12 mouse cellular contexts compared by ENCODE assay signal in genomic region chr6:16487015-16487630, GRCm38 (mm10).
DNase-seq lines count a peak whose midpoint lies in the region; ATAC-seq and TF ChIP-seq lines count a peak whose summit lies in the region.
"Had no signal": no experiment of that assay in that cellular context is flagged by ENCODE, and none has a peak within 500 bp of the region (broad histone marks: within the 10 kb centered on the region; RNA-seq: fewer than 3 reads in every experiment).

No protein-coding gene starts in this region.

- no peaks in the 10 kb centered on the region for H3K4me1 ChIP-seq in forebrain, embryonic 14.5 days (ENCODE audit: control insufficient read depth, insufficient read depth, low read length)
- H3K4me1 ChIP-seq in forebrain, embryonic 12.5 days: no peaks in the 10 kb centered on the region
- no peaks in the 10 kb centered on the region for H3K4me1 ChIP-seq in stomach, embryonic 16.5 days (ENCODE audit: control insufficient read depth, insufficient read depth, low read length)
- H3K4me1 ChIP-seq in stomach, postnatal 0 days (replicated peaks; ENCODE audit: control insufficient read depth, insufficient read depth): no peaks in the 10 kb centered on the region
- H3K4me1 ChIP-seq in liver, embryonic 12.5 days: no peaks in the 10 kb centered on the region
- H3K4me1 ChIP-seq: liver, embryonic 13.5 days had no signal

- 75% methylated on average over 8 of the region's 8 CpGs for WGBS in forebrain, embryonic 14.5 days
- WGBS in forebrain, embryonic 12.5 days: 88% methylated on average over 8 of the region's 8 CpGs
- 54% methylated on average over 8 of the region's 8 CpGs for WGBS in stomach, embryonic 16.5 days
- WGBS in stomach, postnatal 0 days: 43% methylated on average over 8 of the region's 8 CpGs
- 72% methylated on average over 8 of the region's 8 CpGs for WGBS in liver, embryonic 12.5 days (ENCODE audit: insufficient replicate concordance)

- H3K4me3 ChIP-seq in forebrain, embryonic 14.5 days (ENCODE audit: low read depth, low read length): no peak overlapping the region
- H3K4me3 ChIP-seq in forebrain, embryonic 12.5 days (replicated peaks): no peak overlapping the region
- H3K4me3 ChIP-seq in stomach, embryonic 16.5 days (replicated peaks; ENCODE audit: low read length): no peak overlapping the region
- H3K4me3 ChIP-seq in stomach, postnatal 0 days (ENCODE audit: low read depth, low read length): no peak overlapping the region
- H3K4me3 ChIP-seq in left cerebral cortex, adult 2 months: no peak overlapping the region
- H3K4me3 ChIP-seq in liver, embryonic 12.5 days: no peak overlapping the region
- H3K4me3 ChIP-seq: gastrocnemius, adult 2 months; liver, embryonic 13.5 days; myocyte had no signal

- no peak for TF ChIP-seq CTCF in stomach, postnatal 0 days (IDR thresholded peaks at IDR 0.05; ENCODE audit: low read depth)
- TF ChIP-seq CTCF in left cerebral cortex, adult 2 months (IDR thresholded peaks at IDR 0.05): no peak

- DNase-seq in forebrain, embryonic 14.5 days (ENCODE audit: low spot score): peak; percentile 82
- no peak for DNase-seq in stomach, postnatal 0 days (ENCODE audit: low spot score)
- DNase-seq in left cerebral cortex, adult 2 months (ENCODE audit: extremely low spot score in 1 of 2, low spot score in 2 of 2): peak; percentile 6 to 39
- DNase-seq in gastrocnemius, adult 18-20 months (ENCODE audit: low spot score): no peak
- DNase-seq: gastrocnemius, adult 2 months; liver, embryonic 13.5 days; spleen, adult 18-20 months had no signal

- no peak overlapping the region for H3K4me2 ChIP-seq in forebrain, embryonic 14.5 days (ENCODE audit: low read length)
- H3K4me2 ChIP-seq in forebrain, embryonic 12.5 days: no peak overlapping the region
- peak overlapping the region; percentile 24; the same call in 1 of the 2 replicates for H3K4me2 ChIP-seq in stomach, embryonic 16.5 days (ENCODE audit: low read depth, low read length)
- H3K4me2 ChIP-seq in stomach, postnatal 0 days (replicated peaks; ENCODE audit: low read depth): no peak overlapping the region
- H3K4me2 ChIP-seq in liver, embryonic 12.5 days: no peak overlapping the region
- H3K4me2 ChIP-seq: liver, embryonic 13.5 days had no signal

- H3K9ac ChIP-seq in forebrain, embryonic 14.5 days (ENCODE audit: low read length): no peak overlapping the region
- H3K9ac ChIP-seq in forebrain, embryonic 12.5 days: no peak overlapping the region
- no peak overlapping the region for H3K9ac ChIP-seq in stomach, embryonic 16.5 days (ENCODE audit: low read length)
- no peak overlapping the region for H3K9ac ChIP-seq in stomach, postnatal 0 days (ENCODE audit: low read length)
- H3K9ac ChIP-seq in liver, embryonic 12.5 days: no peak overlapping the region
- H3K9ac ChIP-seq: liver, embryonic 13.5 days had no signal

- TF ChIP-seq EP300 in stomach, postnatal 0 days (optimal IDR thresholded peaks at IDR 0.05): no peak

- no peaks in the 10 kb centered on the region for H3K36me3 ChIP-seq in forebrain, embryonic 14.5 days (ENCODE audit: control insufficient read depth, insufficient read depth, low read length)
- no peaks in the 10 kb centered on the region for H3K36me3 ChIP-seq in forebrain, embryonic 12.5 days (replicated peaks)
- H3K36me3 ChIP-seq in stomach, embryonic 16.5 days (ENCODE audit: control insufficient read depth, insufficient read depth, low read length): no peaks in the 10 kb centered on the region
- H3K36me3 ChIP-seq in stomach, postnatal 0 days (ENCODE audit: control insufficient read depth, insufficient read depth, low read length): no peaks in the 10 kb centered on the region
- no peaks in the 10 kb centered on the region for H3K36me3 ChIP-seq in liver, embryonic 12.5 days
- H3K36me3 ChIP-seq: liver, embryonic 13.5 days had no signal

- no peaks in the 10 kb centered on the region for H3K27me3 ChIP-seq in forebrain, embryonic 14.5 days (replicated peaks; ENCODE audit: control insufficient read depth, insufficient read depth, low read length)
- no peaks in the 10 kb centered on the region for H3K27me3 ChIP-seq in forebrain, embryonic 12.5 days
- H3K27me3 ChIP-seq in stomach, embryonic 16.5 days (ENCODE audit: control insufficient read depth, insufficient read depth, low read length): no peaks in the 10 kb centered on the region
- H3K27me3 ChIP-seq in stomach, postnatal 0 days (ENCODE audit: control insufficient read depth, insufficient read depth, low read length): no peaks in the 10 kb centered on the region
- H3K27me3 ChIP-seq in liver, embryonic 12.5 days (replicated peaks): no peaks in the 10 kb centered on the region
- H3K27me3 ChIP-seq: liver, embryonic 13.5 days had no signal

- no peak overlapping the region for H3K27ac ChIP-seq in forebrain, embryonic 14.5 days (ENCODE audit: low read depth, low read length)
- H3K27ac ChIP-seq in forebrain, embryonic 12.5 days: no peak overlapping the region
- peak overlapping the region; percentile 15 for H3K27ac ChIP-seq in stomach, embryonic 16.5 days (ENCODE audit: low read length)
- H3K27ac ChIP-seq in stomach, postnatal 0 days (replicated peaks): no peak overlapping the region
- no peak overlapping the region for H3K27ac ChIP-seq in left cerebral cortex, adult 2 months
- no peak overlapping the region for H3K27ac ChIP-seq in liver, embryonic 12.5 days
- H3K27ac ChIP-seq: gastrocnemius, adult 2 months; liver, embryonic 13.5 days had no signal

- ATAC-seq in forebrain, embryonic 14.5 days: peak; percentile 90
- no peak for ATAC-seq in forebrain, embryonic 12.5 days (ENCODE audit: low FRiP score)
- no peak for ATAC-seq in stomach, embryonic 16.5 days (ENCODE audit: insufficient read depth, low FRiP score)
- no peak for ATAC-seq in stomach, postnatal 0 days (ENCODE audit: low FRiP score, low TSS enrichment)
- no peak for ATAC-seq in activated CD4-positive, CD25-positive, alpha-beta regulatory T cell, adult 4 months
- no peak for ATAC-seq in liver, embryonic 12.5 days

- intact Hi-C loops in left cerebral cortex, adult 2 months (cut with DNase I): loop anchor here (1.0 kb wide), 1 partner anchor 86 kb away; no protein-coding TSS in a partner anchor

- no peaks in the 10 kb centered on the region for H3K9me3 ChIP-seq in forebrain, embryonic 14.5 days (replicated peaks; ENCODE audit: control insufficient read depth, low read length)
- no peaks in the 10 kb centered on the region for H3K9me3 ChIP-seq in forebrain, embryonic 12.5 days
- H3K9me3 ChIP-seq in stomach, embryonic 16.5 days (replicated peaks; ENCODE audit: control insufficient read depth, low read length): no peaks in the 10 kb centered on the region
- no peaks in the 10 kb centered on the region for H3K9me3 ChIP-seq in stomach, postnatal 0 days (ENCODE audit: control insufficient read depth, low read length)
- no peaks in the 10 kb centered on the region for H3K9me3 ChIP-seq in liver, embryonic 12.5 days (replicated peaks)
- H3K9me3 ChIP-seq: liver, embryonic 13.5 days had no signal

Comparison
In these comparisons a context has a peak if more than half of its experiments do, and no peak if none do; other contexts are left out.
1. DNase-seq: peak in forebrain, embryonic 14.5 days (single experiment) and left cerebral cortex, adult 2 months (2 of 2); none in stomach, postnatal 0 days (single experiment) and gastrocnemius, adult 18-20 months (single experiment).